Mouse (Mus musculus): ENCODE measurements around the gene Zfp663. TPM values are rescaled to one million over a fixed set of nuclear protein-coding genes. Genes with fewer than 3 reads are reported as not detected.

The Zfp663 gene
- not detected in 2 replicates for polyA plus RNA-seq (2011; ENCODE audit: insufficient read length, low read depth, missing spikeins)

GRCm38 (mm10) chr2:165368496-165368895 lies at the start of gene Zfp663:
Gene Zfp663, minus strand, starts transcription at chr2:165368729.
- Histone ChIP-seq H3K4me1 (ENCODE audit: control insufficient read depth, insufficient read depth, low read length) (no peaks in the 10 kb centered on the region), H3K4me3 (ENCODE audit: insufficient read depth, low read length) (no peak within 1 kb of the TSS), H3K27ac (ENCODE audit: insufficient read depth, low read length) (no peak within 1 kb of the TSS)
- no peak for TF ChIP-seq POLR2A (IDR thresholded peaks at IDR 0.05; ENCODE audit: low read depth, low read length)
- TF ChIP-seq CTCF (IDR thresholded peaks at IDR 0.05; ENCODE audit: borderline replicate concordance, insufficient read depth, low read length): no peak

- Histone ChIP-seq H3K4me1 (ENCODE audit: control insufficient read depth, insufficient read depth, low read length) (no peaks in the 10 kb centered on the region), H3K27ac (ENCODE audit: insufficient read depth, low read length) (no peak overlapping the region), H3K4me3 (ENCODE audit: insufficient read depth, low read length) (no peak overlapping the region)
- TF ChIP-seq POLR2A (IDR thresholded peaks at IDR 0.05; ENCODE audit: low read depth, low read length) (no peak), CTCF (IDR thresholded peaks at IDR 0.05; ENCODE audit: borderline replicate concordance, insufficient read depth, low read length) (no peak)
Observed at GRCm38 (mm10) chr2:165417291-165417690, 48.8 kb upstream of the Zfp663 start.

GRCm38 (mm10) chr2:165415795-165416194 lies 47.3 kb upstream of the Zfp663 start:
- no peaks in the 10 kb centered on the region for H3K4me1 ChIP-seq (ENCODE audit: control insufficient read depth, insufficient read depth, low read length)
- no peak overlapping the region for H3K27ac ChIP-seq (ENCODE audit: insufficient read depth, low read length)
- TF ChIP-seq CTCF (IDR thresholded peaks at IDR 0.05; ENCODE audit: borderline replicate concordance, insufficient read depth, low read length) (no peak), POLR2A (IDR thresholded peaks at IDR 0.05; ENCODE audit: low read depth, low read length) (no peak)
- no peak overlapping the region for H3K4me3 ChIP-seq (ENCODE audit: insufficient read depth, low read length)

GRCm38 (mm10) chr2:165415141-165415721 lies 46.7 kb upstream of the Zfp663 start:
- TF ChIP-seq POLR2A (IDR thresholded peaks at IDR 0.05; ENCODE audit: low read depth, low read length): no peak
- no peak for TF ChIP-seq CTCF (IDR thresholded peaks at IDR 0.05; ENCODE audit: borderline replicate concordance, insufficient read depth, low read length)
- Histone ChIP-seq H3K27ac (ENCODE audit: insufficient read depth, low read length) (no peak overlapping the region), H3K4me3 (ENCODE audit: insufficient read depth, low read length) (no peak overlapping the region), H3K4me1 (ENCODE audit: control insufficient read depth, insufficient read depth, low read length) (no peaks in the 10 kb centered on the region)

GRCm38 (mm10) chr2:165414321-165414720 lies 45.8 kb upstream of the Zfp663 start:
- H3K27ac ChIP-seq (ENCODE audit: insufficient read depth, low read length): no peak overlapping the region
- TF ChIP-seq CTCF (IDR thresholded peaks at IDR 0.05; ENCODE audit: borderline replicate concordance, insufficient read depth, low read length): no peak
- no peak for TF ChIP-seq POLR2A (IDR thresholded peaks at IDR 0.05; ENCODE audit: low read depth, low read length)
- no peaks in the 10 kb centered on the region for H3K4me1 ChIP-seq (ENCODE audit: control insufficient read depth, insufficient read depth, low read length)
- H3K4me3 ChIP-seq (ENCODE audit: insufficient read depth, low read length): no peak overlapping the region

- Histone ChIP-seq H3K4me3 (ENCODE audit: insufficient read depth, low read length) (no peak overlapping the region), H3K4me1 (ENCODE audit: control insufficient read depth, insufficient read depth, low read length) (no peaks in the 10 kb centered on the region), H3K27ac (ENCODE audit: insufficient read depth, low read length) (no peak overlapping the region)
- TF ChIP-seq CTCF (IDR thresholded peaks at IDR 0.05; ENCODE audit: borderline replicate concordance, insufficient read depth, low read length) (no peak), POLR2A (IDR thresholded peaks at IDR 0.05; ENCODE audit: low read depth, low read length) (no peak)
Observed at GRCm38 (mm10) chr2:165413884-165414283, 45.4 kb upstream of the Zfp663 start.

GRCm38 (mm10) chr2:165407700-165408301 lies 39.3 kb upstream of the Zfp663 start:
- Histone ChIP-seq H3K4me1 (ENCODE audit: control insufficient read depth, insufficient read depth, low read length) (no peaks in the 10 kb centered on the region), H3K4me3 (ENCODE audit: insufficient read depth, low read length) (no peak overlapping the region), H3K27ac (ENCODE audit: insufficient read depth, low read length) (peak overlapping the region; percentile 70)
- TF ChIP-seq POLR2A (IDR thresholded peaks at IDR 0.05; ENCODE audit: low read depth, low read length): no peak
- TF ChIP-seq CTCF (IDR thresholded peaks at IDR 0.05; ENCODE audit: borderline replicate concordance, insufficient read depth, low read length): peak; percentile 70

- Histone ChIP-seq H3K4me3 (ENCODE audit: insufficient read depth, low read length) (no peak overlapping the region), H3K4me1 (ENCODE audit: control insufficient read depth, insufficient read depth, low read length) (0 out of 2 replicates have a peak, but pooled peaks cover 6% of the 10 kb centered on the region), H3K27ac (ENCODE audit: insufficient read depth, low read length) (no peak overlapping the region)
- TF ChIP-seq POLR2A (IDR thresholded peaks at IDR 0.05; ENCODE audit: low read depth, low read length) (no peak), CTCF (IDR thresholded peaks at IDR 0.05; ENCODE audit: borderline replicate concordance, insufficient read depth, low read length) (no peak)
Observed at GRCm38 (mm10) chr2:165405351-165405750, 36.8 kb upstream of the Zfp663 start.

- TF ChIP-seq CTCF (IDR thresholded peaks at IDR 0.05; ENCODE audit: borderline replicate concordance, insufficient read depth, low read length): no peak
- no peak for TF ChIP-seq POLR2A (IDR thresholded peaks at IDR 0.05; ENCODE audit: low read depth, low read length)
- no peak overlapping the region for H3K4me3 ChIP-seq (ENCODE audit: insufficient read depth, low read length)
- H3K4me1 ChIP-seq (ENCODE audit: control insufficient read depth, insufficient read depth, low read length): 0 out of 2 replicates have a peak, but pooled peaks cover 6% of the 10 kb centered on the region
- H3K27ac ChIP-seq (ENCODE audit: insufficient read depth, low read length): no peak overlapping the region
Observed at GRCm38 (mm10) chr2:165404951-165405350, 36.4 kb upstream of the Zfp663 start.

GRCm38 (mm10) chr2:165398164-165398785 lies 29.7 kb upstream of the Zfp663 start:
- TF ChIP-seq POLR2A (IDR thresholded peaks at IDR 0.05; ENCODE audit: low read depth, low read length) (no peak), CTCF (IDR thresholded peaks at IDR 0.05; ENCODE audit: borderline replicate concordance, insufficient read depth, low read length) (no peak)
- H3K27ac ChIP-seq (ENCODE audit: insufficient read depth, low read length): no peak overlapping the region
- 0 out of 2 replicates have a peak, but pooled peaks cover 6% of the 10 kb centered on the region for H3K4me1 ChIP-seq (ENCODE audit: control insufficient read depth, insufficient read depth, low read length)
- H3K4me3 ChIP-seq (ENCODE audit: insufficient read depth, low read length): no peak overlapping the region

Data from embryonic fibroblast, embryonic 13.5 days (primary cell).